Mouse (Mus musculus): ENCODE data around the gene Olfr1112.
"Not testable (repeated sequence)": the region's sequence is repeated elsewhere in the genome, so short reads cannot be mapped to it uniquely, and the experiment has no call there.

Olfr1112 gene

GRCm38 (mm10) chr2:87187498-87187897 is at the start of gene Olfr1112:
Gene Olfr1112 (plus strand): TSS chr2:87187798.
- no peak for DNase-seq (ENCODE audit: low spot score in 2 of 2)

DNA sequence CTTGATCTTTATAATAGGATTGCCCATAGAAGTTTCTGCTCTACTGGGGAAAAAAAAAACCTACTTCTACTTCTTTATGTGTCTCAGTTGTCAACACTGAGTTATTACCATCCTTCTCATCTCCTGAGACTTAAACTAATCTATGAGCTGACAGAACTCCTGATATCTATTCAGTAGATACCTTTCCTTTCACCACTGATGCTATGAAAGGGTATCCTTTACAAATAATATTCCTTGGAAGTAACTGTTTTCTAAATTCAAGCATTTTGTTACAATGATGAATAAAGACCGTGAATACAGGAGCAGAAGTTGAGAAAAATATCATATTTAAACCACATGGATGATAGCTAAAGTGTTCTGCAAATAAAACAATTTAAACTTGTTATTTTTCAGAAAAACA is 47.4 kb upstream of the Olfr1112 start, which contains the start of gene Olfr1110:
Gene Olfr1110, minus strand, starts transcription at position 101 of the 400 bp plus-strand sequence.
- DNase-seq (ENCODE audit: low spot score in 2 of 2): no peak

DNA sequence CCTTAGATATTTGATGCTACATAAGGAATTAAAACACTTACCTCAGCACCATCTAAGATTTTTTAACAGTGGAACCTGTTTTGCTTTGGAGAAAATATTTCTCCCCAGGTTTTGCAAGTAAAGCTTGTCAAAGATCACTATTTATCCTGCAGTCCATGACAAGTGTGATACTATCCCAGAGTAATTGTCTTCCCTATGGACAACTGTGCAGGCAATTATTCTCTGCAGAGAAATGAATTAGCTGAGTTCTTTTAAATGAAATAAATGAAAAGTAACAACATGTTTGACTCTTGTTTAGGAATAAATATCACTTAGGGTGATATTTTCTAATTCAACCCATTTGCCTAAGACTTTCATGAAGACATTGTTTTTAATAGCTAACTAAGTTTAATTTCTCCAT is 35.1 kb upstream of the Olfr1112 start, which contains the start of gene Olfr1111:
Gene Olfr1111, minus strand, starts transcription at position 101 of the 400 bp plus-strand sequence.
- DNase-seq (ENCODE audit: low spot score in 2 of 2): no peak

DNA sequence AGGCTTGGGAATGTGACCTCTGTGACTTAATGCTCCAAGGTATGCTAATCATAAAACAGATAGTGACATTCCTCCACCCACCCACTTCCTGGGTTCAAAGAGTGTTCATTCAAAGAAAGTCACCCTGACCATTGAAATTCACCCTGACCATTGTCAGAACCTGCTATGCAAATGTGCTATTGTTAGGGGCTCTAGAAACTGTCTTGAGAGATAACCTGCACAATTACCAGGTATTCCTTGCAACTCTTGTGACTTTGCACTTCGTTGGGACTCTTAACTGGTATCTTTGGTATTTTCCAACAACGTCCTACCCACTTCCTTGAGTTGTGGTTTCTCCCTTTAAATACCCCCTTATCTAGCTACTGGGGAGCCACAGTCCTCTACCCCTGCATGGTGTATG is 19.9 kb upstream of the Olfr1112 start:
- not testable (repeated sequence) for DNase-seq (ENCODE audit: low spot score in 2 of 2)

DNA sequence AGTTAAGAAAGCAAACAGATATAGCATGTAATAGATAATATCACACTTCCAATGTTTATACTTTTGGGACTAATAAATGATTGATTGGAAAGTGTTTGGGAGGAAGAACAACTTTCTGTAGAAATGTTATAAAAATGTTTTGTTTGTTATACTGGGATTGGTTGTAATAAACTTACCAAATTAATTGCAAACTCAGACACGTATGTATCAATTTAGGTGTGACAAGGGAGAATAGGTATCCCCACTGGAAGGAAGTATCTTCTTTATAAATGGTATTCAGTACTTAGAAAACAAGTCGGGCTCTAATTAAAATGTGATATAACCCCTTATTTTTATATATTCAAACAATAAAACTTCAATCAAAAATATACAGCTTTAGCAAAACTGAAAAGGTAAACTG is 21.1 kb downstream of the Olfr1112 start, which contains the start of gene Olfr1113:
Gene Olfr1113, plus strand, starts transcription at position 301 of the 400 bp plus-strand sequence.
- DNase-seq (ENCODE audit: low spot score in 2 of 2): no peak

All from frontal cortex, postnatal 36 days (tissue).